Mouse (Mus musculus) hindbrain, embryonic 13.5 days (tissue): ENCODE data around the gene Cfdp1. TPM values are rescaled to one million over a fixed set of nuclear protein-coding genes. Genes with fewer than 3 reads are reported as not detected.

Source experiments
- ATAC-seq: fragments of 200-750 bp; cut with Nextera tagmentation; 2 replicates; pipeline ENCODE4 v1.8.0; 2017; ENCODE audit warnings: moderate TSS enrichment; ENCODE audit not compliant: low FRiP score
- H3K27ac ChIP-seq: fragments of 300-500 bp; sonication (generic); 2 replicates; pipeline ENCODE4 v1.5.1; 2015; ENCODE audit warnings: inconsistent platforms, mild to moderate bottlenecking, moderate library complexity
- H3K27me3 ChIP-seq: fragments of 300-500 bp; sonication (generic); 2 replicates; pipeline ENCODE4 v1.6.1; 2015; ENCODE audit warnings: mild to moderate bottlenecking, inconsistent platforms
- H3K36me3 ChIP-seq: fragments of 300-500 bp; sonication (generic); 2 replicates; pipeline ENCODE4 v1.6.1; 2015; ENCODE audit warnings: mild to moderate bottlenecking, inconsistent platforms
- H3K4me1 ChIP-seq: fragments of 300-500 bp; sonication (generic); replicated peaks from 2 replicates; pipeline ENCODE4 v1.6.1; 2015; ENCODE audit warnings: inconsistent platforms
- H3K4me2 ChIP-seq: fragments of 300-500 bp; sonication (generic); 2 replicates; pipeline ENCODE4 v1.6.1; 2015; ENCODE audit warnings: inconsistent platforms, mild to moderate bottlenecking, moderate library complexity
- H3K4me3 ChIP-seq: fragments of 300-500 bp; sonication (generic); 2 replicates; pipeline ENCODE4 v1.5.1; 2015; ENCODE audit warnings: mild to moderate bottlenecking, inconsistent platforms
- H3K9ac ChIP-seq: fragments of 300-500 bp; sonication (generic); 2 replicates; pipeline ENCODE4 v1.6.1; 2015; ENCODE audit warnings: mild to moderate bottlenecking, inconsistent platforms
- H3K9me3 ChIP-seq: fragments of 300-500 bp; sonication (generic); 2 replicates; pipeline ENCODE4 v1.6.1; 2016; ENCODE audit warnings: inconsistent platforms
- WGBS: fragments of 180-500 bp; shearing (Covaris S2); methylation state at CpG from one replicate; pipeline ENCODE4 v1.1.7; 2015; 5-methylcytosine and 5-hydroxymethylcytosine counted together
- polyA plus RNA-seq: library from polyadenylated mRNA; unstranded; fragments of >200 nt; fragmentation: Nextera tagmentation; extraction: Ambion mirVana; gene quantifications from 2 replicates; pipeline ENCODE4 v1.2.1, GENCODE M21; 2015

Gene Cfdp1
- polyA plus RNA-seq, 1 experiment from 2014 or later = 199 TPM

DNA sequence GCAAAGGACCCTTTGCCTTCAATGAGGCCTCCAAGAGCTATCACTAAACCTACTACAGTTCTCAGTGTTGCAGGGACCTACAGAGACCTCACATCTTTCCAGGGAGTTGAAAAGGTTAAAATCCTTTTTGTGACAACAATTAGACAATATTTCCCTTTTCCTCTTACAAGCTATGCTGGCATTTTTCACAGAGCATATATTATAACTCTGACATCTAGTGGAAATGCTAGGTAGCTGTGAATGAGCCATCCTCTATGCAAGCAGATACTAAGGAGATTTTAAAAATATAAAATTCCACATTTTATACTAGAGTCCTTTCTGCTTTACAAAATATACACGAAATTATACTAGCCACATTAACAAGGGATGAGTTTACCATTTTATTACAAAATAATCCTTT lies 41.3 kb downstream of the Cfdp1 start:
- peaks cover 11% of the 10 kb centered on the region; the same call in 1 of the 2 replicates for H3K36me3 ChIP-seq
- H3K27ac ChIP-seq = peak overlapping the region; percentile 30; the same call in 1 of the 2 replicates
- no peak overlapping the region for H3K9ac ChIP-seq
- no peak overlapping the region for H3K4me2 ChIP-seq
- H3K9me3 ChIP-seq = no peaks in the 10 kb centered on the region
- no peak overlapping the region for H3K4me3 ChIP-seq
- 84% methylated on average over 1 of the region's 1 CpGs for WGBS
- ATAC-seq = no peak
- H3K27me3 ChIP-seq = no peaks in the 10 kb centered on the region
- peaks cover 21% of the 10 kb centered on the region; the same call in 1 of the 2 replicates for H3K4me1 ChIP-seq

GRCm38 (mm10) chr8:111810656-111811336 lies 43.3 kb downstream of the Cfdp1 start:
- Histone ChIP-seq H3K36me3 (peaks cover 10% of the 10 kb centered on the region; the same call in 1 of the 2 replicates), H3K4me2 (no peak overlapping the region), H3K9ac (no peak overlapping the region), H3K4me1 (peaks cover 21% of the 10 kb centered on the region; the same call in 1 of the 2 replicates), H3K9me3 (no peaks in the 10 kb centered on the region), H3K27ac (no peak overlapping the region), H3K4me3 (no peak overlapping the region), H3K27me3 (no peaks in the 10 kb centered on the region)
- WGBS = 73% methylated on average over 2 of the region's 2 CpGs
- ATAC-seq = no peak

DNA sequence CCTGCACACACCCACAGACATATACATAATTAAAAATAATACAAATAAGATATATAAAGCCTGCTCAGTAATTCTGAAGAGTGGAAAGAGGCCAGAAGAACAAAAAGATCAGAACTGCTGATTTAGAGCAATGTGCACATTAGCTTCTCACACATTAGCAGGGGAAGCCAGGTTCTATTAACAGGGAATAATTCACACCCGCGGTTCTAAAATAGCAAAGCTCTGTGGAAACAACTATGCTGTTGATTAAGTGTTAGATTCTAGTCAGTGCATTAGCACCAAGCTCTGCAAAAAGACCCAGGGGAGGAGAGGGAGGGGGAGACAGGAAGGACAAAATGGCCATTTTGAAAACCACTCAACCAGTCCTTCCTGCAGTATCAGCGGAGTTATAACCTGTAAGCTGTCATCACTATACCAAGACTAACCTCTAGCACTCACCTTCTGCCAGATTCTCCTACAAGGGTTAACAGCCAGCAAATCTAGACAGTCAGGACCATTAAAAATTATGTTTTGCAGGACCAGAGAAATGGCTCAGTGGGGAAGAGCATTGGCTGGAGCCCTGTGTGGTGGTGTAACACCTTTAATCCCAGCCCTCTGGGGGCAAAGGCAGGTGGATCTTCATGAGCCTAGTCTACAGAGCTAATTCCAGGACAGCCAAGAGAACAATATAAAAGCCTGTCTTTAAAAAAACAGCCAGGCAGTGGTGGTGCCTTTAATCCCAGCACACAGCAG lies 45.0 kb downstream of the Cfdp1 start:
- H3K4me2 ChIP-seq = no peak overlapping the region
- peak overlapping the region; percentile 10; the same call in 1 of the 2 replicates for H3K27ac ChIP-seq
- no peak overlapping the region for H3K9ac ChIP-seq
- no peaks in the 10 kb centered on the region for H3K27me3 ChIP-seq
- no peak overlapping the region for H3K4me3 ChIP-seq
- H3K4me1 ChIP-seq = peaks cover 21% of the 10 kb centered on the region; the same call in 1 of the 2 replicates
- no peaks in the 10 kb centered on the region for H3K9me3 ChIP-seq
- ATAC-seq = no peak
- H3K36me3 ChIP-seq = 0 out of 2 replicates have a peak, but pooled peaks cover 4% of the 10 kb centered on the region
- 79% methylated on average over 3 of the region's 3 CpGs for WGBS

- no peak overlapping the region for H3K4me3 ChIP-seq
- no peak overlapping the region for H3K27ac ChIP-seq
- H3K4me1 ChIP-seq = peaks cover 25% of the 10 kb centered on the region
- no peaks in the 10 kb centered on the region for H3K27me3 ChIP-seq
- H3K9me3 ChIP-seq = no peaks in the 10 kb centered on the region
- no peak for ATAC-seq
- H3K36me3 ChIP-seq = no peaks in the 10 kb centered on the region
- WGBS = 93% methylated on average over 3 of the region's 3 CpGs
- no peak overlapping the region for H3K9ac ChIP-seq
- no peak overlapping the region for H3K4me2 ChIP-seq
Observed at GRCm38 (mm10) chr8:111808006-111808405, 46.1 kb downstream of the Cfdp1 start.

GRCm38 (mm10) chr8:111803362-111803761 lies 50.7 kb downstream of the Cfdp1 start:
- Histone ChIP-seq H3K4me1 (peaks cover 7% of the 10 kb centered on the region; the same call in 1 of the 2 replicates), H3K27ac (no peak overlapping the region), H3K4me3 (no peak overlapping the region), H3K9ac (no peak overlapping the region), H3K4me2 (no peak overlapping the region), H3K36me3 (0 out of 2 replicates have a peak, but pooled peaks cover 3% of the 10 kb centered on the region), H3K27me3 (no peaks in the 10 kb centered on the region), H3K9me3 (no peaks in the 10 kb centered on the region)
- 79% methylated on average over 8 of the region's 8 CpGs for WGBS
- no peak for ATAC-seq

DNA sequence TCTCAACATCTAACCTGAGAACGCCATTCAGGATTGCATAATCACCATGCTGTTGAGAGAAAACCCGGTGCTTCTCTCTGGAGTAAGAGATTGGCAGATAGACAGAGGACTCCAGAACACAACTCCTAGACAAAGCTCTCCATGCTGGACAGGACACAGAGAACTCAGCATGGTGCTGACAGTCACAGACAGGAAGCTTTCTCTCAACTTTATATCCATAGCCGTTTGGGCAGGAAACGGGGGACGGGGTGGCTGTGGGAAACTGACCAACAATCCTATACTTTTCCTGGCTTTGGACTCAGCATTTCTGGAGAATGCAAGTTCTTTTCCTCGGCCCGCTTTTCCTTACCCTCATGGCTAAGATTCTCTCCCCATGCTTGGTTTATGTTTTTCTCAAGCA lies 51.8 kb downstream of the Cfdp1 start:
- Histone ChIP-seq H3K4me1 (peaks cover 7% of the 10 kb centered on the region; the same call in 1 of the 2 replicates), H3K36me3 (0 out of 2 replicates have a peak, but pooled peaks cover 3% of the 10 kb centered on the region), H3K9me3 (no peaks in the 10 kb centered on the region), H3K27me3 (no peaks in the 10 kb centered on the region), H3K4me3 (no peak overlapping the region), H3K9ac (no peak overlapping the region), H3K4me2 (no peak overlapping the region), H3K27ac (peak overlapping the region; percentile 61; the same call in 1 of the 2 replicates)
- WGBS = 79% methylated on average over 7 of the region's 7 CpGs
- no peak for ATAC-seq

- Histone ChIP-seq H3K4me1 (peaks cover 11% of the 10 kb centered on the region; the same call in 1 of the 2 replicates), H3K27ac (0 out of 2 replicates have a peak overlapping the region, but pooled peaks have one; percentile 40), H3K4me3 (no peak overlapping the region), H3K27me3 (no peaks in the 10 kb centered on the region), H3K4me2 (no peak overlapping the region), H3K36me3 (0 out of 2 replicates have a peak, but pooled peaks cover 3% of the 10 kb centered on the region), H3K9me3 (no peaks in the 10 kb centered on the region), H3K9ac (no peak overlapping the region)
- 66% methylated on average over 6 of the region's 6 CpGs for WGBS
- ATAC-seq = no peak
Observed at GRCm38 (mm10) chr8:111801456-111801855, 52.6 kb downstream of the Cfdp1 start.

DNA sequence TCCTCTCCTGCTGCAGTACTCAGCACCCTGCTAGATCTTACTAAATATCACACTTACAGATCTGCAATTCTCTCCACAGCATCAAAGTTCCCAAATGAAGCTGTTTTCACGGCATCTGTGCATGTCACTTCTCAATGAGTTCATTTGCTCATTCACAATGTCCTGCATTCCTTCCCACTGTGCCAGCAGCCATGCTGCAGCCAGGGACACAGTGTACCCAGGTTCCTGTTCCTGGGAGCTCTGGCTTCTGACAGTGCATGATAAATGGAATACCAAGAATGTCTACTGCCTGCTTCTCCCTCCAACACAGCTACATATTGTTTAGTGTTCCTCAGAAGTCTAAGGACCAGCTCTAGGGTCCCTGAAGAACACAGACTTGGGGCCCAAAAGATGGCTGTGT lies 57.6 kb downstream of the Cfdp1 start:
- ATAC-seq = no peak
- Histone ChIP-seq H3K4me1 (peaks cover 17% of the 10 kb centered on the region; the same call in 1 of the 2 replicates), H3K4me3 (no peak overlapping the region), H3K27ac (no peak overlapping the region), H3K9me3 (no peaks in the 10 kb centered on the region), H3K36me3 (no peaks in the 10 kb centered on the region), H3K9ac (no peak overlapping the region), H3K27me3 (no peaks in the 10 kb centered on the region), H3K4me2 (no peak overlapping the region)
- WGBS = 41% methylated on average over 1 of the region's 1 CpGs

DNA sequence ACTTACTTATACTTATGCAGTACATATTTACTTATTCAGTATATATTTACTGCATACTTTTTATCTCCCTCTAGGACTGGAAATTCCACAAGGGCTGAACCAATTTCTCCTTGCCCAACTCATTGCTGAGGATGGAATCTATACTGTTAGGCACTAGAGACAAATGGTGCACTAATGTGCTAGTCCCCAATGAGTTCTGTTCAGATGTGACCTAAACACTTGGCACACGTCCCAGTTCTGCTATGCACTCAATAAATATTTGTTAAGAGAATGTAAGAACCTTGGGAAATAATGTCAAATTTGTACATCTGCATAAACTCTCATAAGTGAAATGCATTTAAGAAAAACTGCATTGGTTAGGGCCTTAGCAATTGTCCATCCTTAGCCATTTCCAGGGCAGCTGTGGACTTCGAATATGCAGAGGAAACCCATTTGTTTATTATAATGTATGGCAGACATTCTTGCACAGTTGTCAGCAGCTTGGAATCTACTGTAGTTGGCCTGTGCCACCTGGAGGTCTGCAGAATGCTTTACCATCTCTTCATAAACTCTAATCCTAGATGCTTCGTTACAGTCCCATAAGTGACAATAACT lies 60.7 kb downstream of the Cfdp1 start:
- H3K27me3 ChIP-seq = no peaks in the 10 kb centered on the region
- H3K36me3 ChIP-seq = no peaks in the 10 kb centered on the region; the same call in 1 of the 2 replicates
- no peak overlapping the region for H3K27ac ChIP-seq
- no peak overlapping the region for H3K9ac ChIP-seq
- 80% methylated on average over 3 of the region's 3 CpGs for WGBS
- no peaks in the 10 kb centered on the region for H3K9me3 ChIP-seq
- ATAC-seq = no peak
- no peak overlapping the region for H3K4me3 ChIP-seq
- no peak overlapping the region for H3K4me2 ChIP-seq
- H3K4me1 ChIP-seq = peaks cover 32% of the 10 kb centered on the region

GRCm38 (mm10) chr8:111789639-111790038 lies 64.5 kb downstream of the Cfdp1 start:
- Histone ChIP-seq H3K27me3 (no peaks in the 10 kb centered on the region), H3K4me1 (peaks cover 52% of the 10 kb centered on the region), H3K27ac (no peak overlapping the region), H3K9ac (no peak overlapping the region), H3K4me3 (no peak overlapping the region), H3K9me3 (no peaks in the 10 kb centered on the region), H3K36me3 (no peaks in the 10 kb centered on the region; the same call in 1 of the 2 replicates), H3K4me2 (no peak overlapping the region)
- no peak for ATAC-seq

DNA sequence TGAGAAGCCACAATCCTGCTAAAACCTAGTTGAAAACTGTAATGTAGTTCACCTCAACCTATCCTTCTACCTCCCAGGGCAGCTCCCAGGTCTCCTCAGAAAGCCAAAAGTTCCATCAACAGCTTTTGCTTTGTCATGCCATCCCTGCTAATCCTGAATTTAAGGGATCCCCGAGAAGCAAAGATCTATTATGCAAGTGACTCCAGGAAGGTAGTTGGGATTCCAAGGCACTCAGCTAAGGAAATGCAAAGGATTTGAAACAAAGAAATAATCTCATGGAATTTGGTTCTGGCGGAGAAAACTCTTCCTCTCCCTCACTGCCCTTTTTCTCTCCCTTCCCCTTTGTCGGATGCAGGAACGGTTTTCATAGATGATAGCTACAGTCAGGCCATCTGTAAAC lies 64.9 kb downstream of the Cfdp1 start:
- Histone ChIP-seq H3K9ac (no peak overlapping the region), H3K4me2 (no peak overlapping the region), H3K9me3 (no peaks in the 10 kb centered on the region), H3K4me1 (peaks cover 47% of the 10 kb centered on the region), H3K4me3 (no peak overlapping the region), H3K27ac (peak overlapping the region; percentile 8; the same call in 1 of the 2 replicates), H3K27me3 (no peaks in the 10 kb centered on the region), H3K36me3 (no peaks in the 10 kb centered on the region; the same call in 1 of the 2 replicates)
- WGBS = 30% methylated on average over 4 of the region's 4 CpGs
- ATAC-seq = no peak

GRCm38 (mm10) chr8:111788497-111788896 lies 65.6 kb downstream of the Cfdp1 start:
- no peak overlapping the region for H3K4me3 ChIP-seq
- peaks cover 45% of the 10 kb centered on the region for H3K4me1 ChIP-seq
- H3K9ac ChIP-seq = 0 out of 2 replicates have a peak overlapping the region, but pooled peaks have one; percentile 47
- H3K9me3 ChIP-seq = no peaks in the 10 kb centered on the region
- no peaks in the 10 kb centered on the region for H3K27me3 ChIP-seq
- peak overlapping the region; percentile 89 for H3K27ac ChIP-seq
- no peaks in the 10 kb centered on the region; the same call in 1 of the 2 replicates for H3K36me3 ChIP-seq
- no peak for ATAC-seq
- 55% methylated on average over 3 of the region's 3 CpGs for WGBS
- H3K4me2 ChIP-seq = no peak overlapping the region
